Mouse (Mus musculus) frontal cortex, postnatal 25 days (tissue): Measurements from ENCODE around the gene Cxcr5.

Source experiments
- DNase-seq, 2 experiments: peaks; one replicate each; pipeline ENCODE4 v3.0.0; 2022; ENCODE audit warnings: low spot score in 2 of 2

The Cxcr5 gene

DNA sequence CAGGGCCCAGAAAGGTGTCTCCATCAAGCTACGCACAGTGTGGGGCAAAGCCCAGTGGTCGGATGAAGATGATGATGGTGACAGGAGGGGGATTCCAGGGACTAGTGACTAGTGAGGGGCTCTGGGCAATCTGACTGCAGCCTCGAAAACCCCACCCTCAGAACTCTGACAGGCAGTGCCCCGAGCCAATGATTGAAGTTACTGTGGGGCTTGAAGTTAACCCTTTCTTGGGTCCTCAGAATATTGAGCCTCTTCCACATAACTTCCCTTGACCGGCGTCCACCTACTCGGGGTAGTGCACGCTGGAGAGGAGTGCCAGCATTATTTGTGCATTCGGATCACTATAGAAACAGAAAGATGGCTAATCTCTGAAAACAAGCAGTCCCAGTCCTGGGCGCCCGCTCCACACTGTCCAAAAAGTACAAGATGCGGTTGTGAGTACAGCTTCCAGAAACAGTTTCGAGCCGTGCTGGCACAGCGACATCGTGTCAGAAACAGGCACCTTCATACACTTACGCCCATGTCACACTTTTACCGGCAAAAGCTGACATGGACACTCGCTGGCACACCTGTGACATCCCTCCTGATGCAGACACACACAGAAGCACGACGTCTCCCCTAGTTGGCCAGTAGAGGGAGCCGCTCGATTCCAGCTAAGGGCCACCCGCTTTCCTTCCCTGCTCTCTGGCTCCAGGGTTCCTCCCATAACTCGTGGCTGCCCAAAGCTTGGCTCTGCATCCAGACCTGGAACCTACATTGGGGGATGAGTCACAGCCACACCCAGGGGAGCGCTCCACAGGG, 81.8 kb downstream of the Cxcr5 start:
- DNase-seq, result peak; percentile 84 to 86

DNA sequence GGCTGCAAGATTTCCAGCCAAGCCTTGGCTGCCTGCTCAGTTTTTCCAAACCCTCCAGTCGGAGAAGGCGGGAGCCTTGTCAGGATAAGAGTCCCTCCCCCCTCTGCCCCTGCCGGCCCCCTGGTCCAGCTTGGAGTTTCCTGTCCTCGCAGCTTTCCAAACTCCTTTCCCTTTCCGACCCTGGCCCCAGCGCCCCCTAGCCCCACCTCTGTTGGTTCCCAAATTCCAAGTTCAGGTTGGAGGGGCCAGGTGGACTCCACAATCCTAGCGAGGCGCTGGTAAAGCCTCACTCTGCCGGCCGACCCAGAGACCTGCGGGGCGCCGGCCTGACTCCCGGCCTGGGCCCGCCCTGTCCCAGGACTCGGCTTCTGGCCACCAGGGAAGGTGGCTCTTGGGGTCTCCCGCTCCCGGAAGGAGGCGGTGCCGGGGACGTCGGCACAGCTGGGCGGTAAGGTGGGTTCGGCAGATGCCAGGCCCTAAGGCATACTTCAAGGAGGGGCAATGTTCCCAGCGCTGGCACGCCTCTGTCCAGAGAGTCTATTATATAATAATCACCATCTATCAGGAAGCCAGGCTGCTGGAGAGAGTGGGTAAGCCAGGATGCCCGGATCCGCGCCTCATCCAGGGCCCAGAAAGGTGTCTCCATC, 82.6 kb downstream of the Cxcr5 start:
- DNase-seq, result peak; percentile 51 to 56

DNA sequence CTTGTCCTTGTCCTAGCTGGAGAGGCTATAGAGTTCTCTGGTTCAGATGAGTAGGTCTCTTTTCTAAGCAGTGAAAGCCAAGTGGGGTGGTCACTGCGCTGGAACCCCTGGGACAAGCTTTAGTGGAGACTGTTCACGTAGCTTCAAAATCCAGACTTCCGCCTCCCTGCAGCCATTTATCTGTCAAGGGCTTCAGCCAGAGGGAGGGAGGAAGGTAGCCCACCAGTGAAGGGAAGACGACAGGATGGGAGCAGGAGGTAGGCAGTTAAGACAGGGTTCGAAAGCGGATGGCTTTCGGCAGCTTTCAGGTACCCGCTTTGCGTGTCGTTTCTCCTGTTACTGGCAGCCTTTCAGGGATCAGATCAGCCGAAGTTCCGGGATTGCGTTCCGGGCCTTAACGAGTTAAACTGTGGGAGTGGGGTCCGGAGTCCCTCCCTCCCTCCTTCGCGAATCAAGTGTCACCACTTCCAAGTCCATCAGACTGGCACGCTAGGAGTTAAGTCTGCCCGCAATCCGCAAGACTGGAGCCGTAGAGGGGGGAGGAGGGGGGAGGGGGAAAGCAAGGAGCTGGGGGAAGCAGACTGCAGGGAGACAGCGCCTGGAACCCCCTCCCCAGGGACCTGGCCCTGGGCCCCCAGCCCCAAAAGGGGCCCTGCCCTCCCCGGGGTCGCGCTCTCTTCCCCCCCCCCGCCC, 83.3 kb downstream of the Cxcr5 start:
- peak in 1 of 2 experiments; percentile 58 for DNase-seq

DNA sequence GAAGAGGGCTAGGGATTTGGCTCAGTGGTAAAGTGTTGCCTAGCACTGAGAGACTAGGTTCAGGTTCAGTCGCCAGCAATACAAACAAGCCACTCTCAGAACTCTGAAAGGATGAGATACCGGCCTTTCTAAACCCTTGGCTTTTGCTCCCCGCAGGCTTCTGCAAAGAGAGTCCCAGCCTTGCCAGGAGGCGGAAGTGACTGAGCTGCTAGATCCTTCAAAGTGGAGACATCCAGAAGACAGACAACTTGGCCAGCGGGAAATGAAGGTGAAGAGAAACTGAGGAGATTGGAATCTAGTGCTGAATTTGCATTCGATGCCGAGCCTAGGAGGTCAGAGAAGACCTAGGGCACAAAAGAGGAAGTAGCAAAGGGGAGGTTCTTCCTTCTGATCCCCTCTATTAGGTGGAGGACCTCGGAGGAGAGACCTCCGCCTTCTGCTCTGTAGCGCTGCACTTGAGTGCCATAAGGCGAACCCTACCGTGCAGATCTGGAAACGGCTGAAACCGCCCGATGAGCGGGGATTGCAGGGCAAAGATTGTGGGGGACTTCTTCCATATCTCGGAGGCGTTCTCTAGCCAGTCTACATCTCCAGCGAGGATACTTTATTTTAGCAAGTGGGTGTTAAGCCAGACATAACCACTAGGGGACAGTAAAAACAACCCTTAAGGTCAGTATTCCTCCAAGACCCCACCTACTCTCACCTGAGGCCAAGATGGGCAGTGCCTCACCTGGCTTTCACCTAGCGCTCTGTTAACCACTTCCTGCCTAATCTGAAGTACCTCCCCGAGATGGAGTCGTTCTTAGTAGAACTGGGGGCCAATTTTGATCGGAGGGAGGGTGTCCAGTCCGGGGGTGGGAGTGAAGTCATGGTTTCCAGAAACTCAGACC, 84.1 kb downstream of the Cxcr5 start:
- DNase-seq, result peak in 1 of 2 experiments; percentile 30

DNA sequence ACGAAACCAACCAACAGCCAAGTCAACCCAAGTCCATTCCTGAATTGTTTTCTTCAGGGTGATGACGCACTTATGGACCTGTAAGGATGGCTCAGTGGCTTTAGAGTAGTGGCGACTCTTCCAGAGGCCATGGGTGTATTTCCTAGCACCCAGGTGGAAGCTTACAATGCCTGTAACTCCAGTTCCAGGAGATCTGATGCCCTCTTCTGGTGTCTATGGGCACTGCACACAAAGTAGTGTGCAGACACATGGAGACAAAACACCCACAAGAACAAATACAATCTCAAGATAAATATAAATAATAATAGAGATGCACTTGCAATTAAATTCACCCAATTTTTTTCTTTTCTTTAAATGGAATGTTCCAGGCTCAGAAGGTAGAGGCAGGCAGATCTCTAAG, 85.7 kb downstream of the Cxcr5 start:
- no peak for DNase-seq

DNA sequence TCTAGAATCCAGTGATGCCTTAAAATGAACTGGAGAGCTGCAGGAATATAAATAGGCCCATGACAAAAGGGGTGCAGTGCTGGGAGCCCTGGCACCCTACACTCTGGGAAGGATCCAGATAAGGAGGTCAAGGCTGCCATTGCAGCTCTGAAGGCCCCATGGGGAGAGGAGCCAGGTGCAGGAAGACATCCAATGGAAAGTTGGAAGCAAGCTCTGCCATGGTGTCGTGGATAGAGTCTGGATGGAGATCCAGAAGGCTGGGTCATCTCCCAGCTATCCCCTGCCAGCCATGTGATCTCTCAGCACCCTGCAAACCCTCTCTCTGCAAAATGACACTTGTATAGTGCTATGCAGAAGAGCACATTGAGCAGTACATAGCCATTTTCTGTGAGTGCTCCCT, 87.3 kb downstream of the Cxcr5 start:
- no peak for DNase-seq

DNA sequence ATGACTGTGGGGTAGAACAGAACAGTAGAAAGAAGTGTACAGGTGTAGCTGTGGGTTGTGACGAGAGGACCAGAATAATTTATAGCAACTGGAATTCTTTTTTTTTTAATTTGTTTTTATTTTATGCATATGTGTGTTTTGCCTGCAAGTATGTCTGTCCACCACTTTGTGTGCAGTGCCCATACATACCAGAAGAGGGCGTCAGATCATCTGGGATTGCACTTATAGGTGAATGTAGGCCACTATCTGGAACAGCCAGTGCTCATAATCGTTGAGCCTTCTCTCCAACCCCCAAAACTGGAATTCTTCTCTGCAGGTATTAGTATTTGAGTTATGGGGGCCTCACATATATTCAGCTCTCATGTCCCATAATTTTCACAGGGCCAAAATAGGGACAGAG, 88.5 kb downstream of the Cxcr5 start:
- no peak for DNase-seq

DNA sequence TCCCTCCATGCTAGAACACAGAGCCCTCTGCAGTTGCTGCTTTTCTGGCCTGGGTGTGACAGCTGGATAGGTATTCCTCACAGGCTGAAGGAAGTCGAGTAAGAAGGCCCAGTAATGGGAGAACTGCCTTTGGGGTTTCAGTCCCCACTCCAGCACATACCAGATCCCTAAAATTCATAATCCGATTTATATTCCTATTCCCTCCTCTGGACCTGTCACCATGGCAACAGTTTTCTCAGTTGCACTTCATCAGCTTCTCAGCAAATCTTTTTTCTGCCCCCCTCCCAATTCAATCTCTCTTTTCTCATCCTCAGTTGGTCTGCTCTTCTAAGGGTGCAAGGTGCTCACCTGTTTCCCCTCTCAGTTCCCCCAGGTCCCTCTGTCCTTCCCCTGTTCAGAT, 92.9 kb downstream of the Cxcr5 start:
- DNase-seq, result no peak

DNA sequence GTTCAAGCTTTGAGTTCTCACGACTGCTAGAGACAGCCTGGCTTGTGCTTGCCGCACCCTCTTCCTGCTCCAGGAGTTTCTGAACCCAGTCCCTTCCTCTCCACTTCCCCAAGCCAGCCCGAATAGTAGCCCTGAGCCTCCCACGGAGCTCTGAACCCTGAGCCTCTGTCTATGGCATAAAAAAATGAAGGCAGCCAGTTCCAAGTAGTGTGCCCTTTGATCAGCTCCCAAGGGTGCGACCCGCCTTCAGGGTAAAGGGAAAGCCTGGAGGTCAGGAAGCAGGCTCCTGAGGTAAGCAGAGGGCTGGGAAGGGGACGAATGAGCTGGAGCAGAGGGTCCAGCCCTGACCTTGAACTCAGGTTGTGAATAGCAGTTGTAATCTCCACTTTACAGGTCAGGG, 93.5 kb downstream of the Cxcr5 start:
- DNase-seq, result no peak

DNA sequence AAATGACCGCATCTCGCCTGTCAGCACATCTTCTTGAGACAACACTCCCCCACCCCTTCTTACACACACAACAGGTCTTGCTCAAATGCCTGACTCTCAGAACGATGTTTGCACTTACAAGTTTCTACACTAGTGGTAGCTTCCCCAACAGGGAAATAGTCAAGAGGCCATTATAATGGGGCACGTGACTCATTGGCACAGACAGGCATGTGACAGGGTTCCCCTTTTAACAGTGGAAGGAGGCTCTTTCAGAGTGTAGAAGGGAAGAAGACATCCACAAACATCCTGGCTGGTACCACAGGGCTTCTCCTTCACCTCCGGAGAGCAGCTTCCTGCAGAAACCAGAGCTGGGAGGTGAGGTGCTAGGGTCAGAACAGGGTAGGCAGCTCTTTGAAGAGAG, 99.7 kb downstream of the Cxcr5 start:
- no peak for DNase-seq
